Mouse (Mus musculus): ENCODE data around the gene Il31ra. TPM values are rescaled to one million over a fixed set of nuclear protein-coding genes. Genes with fewer than 3 reads are reported as not detected.

Il31ra gene
- polyA plus RNA-seq, 1 experiment from 2014 or later: not detected

GRCm38 (mm10) chr13:112471201-112471600 lies 123.0 kb downstream of the Il31ra start:
- WGBS: 89% methylated on average over 9 of the region's 9 CpGs
- no peak for ATAC-seq (ENCODE audit: low FRiP score)
- no peaks in the 10 kb centered on the region for H3K4me1 ChIP-seq

More at GRCm38 (mm10) chr13:112471201-112471600, 123.0 kb downstream of the Il31ra start:
- Histone ChIP-seq H3K4me2 (replicated peaks) (no peak overlapping the region), H3K4me3 (no peak overlapping the region), H3K9ac (no peak overlapping the region), H3K9me3 (replicated peaks) (no peaks in the 10 kb centered on the region), H3K27me3 (no peaks in the 10 kb centered on the region), H3K27ac (no peak overlapping the region), H3K36me3 (peaks cover 10% of the 10 kb centered on the region)

Other genes starting within 250 kb of the Il31ra start
- gene Il6st, start 130.3 kb downstream of the Il31ra start, polyA plus RNA-seq (2016; fragmentation: Nextera tagmentation; extraction: Ambion mirVana): 40.4 and 53.4 TPM in 2 replicates
- 0.71 and 0.98 TPM in 2 replicates for gene Ddx4, start 58.1 kb upstream of the Il31ra start, polyA plus RNA-seq (2016; fragmentation: Nextera tagmentation; extraction: Ambion mirVana)
- gene Slc38a9, start 66.4 kb upstream of the Il31ra start, polyA plus RNA-seq (2016; fragmentation: Nextera tagmentation; extraction: Ambion mirVana): 22.9 and 25.2 TPM in 2 replicates
- gene Plpp1, start 206.4 kb upstream of the Il31ra start, polyA plus RNA-seq (2016; fragmentation: Nextera tagmentation; extraction: Ambion mirVana): 31.5 and 37.6 TPM in 2 replicates